Mouse (Mus musculus) bone marrow macrophage, adult 2 months (primary cell): ENCODE results near the gene Cul9.

Experiments
- CTCF ChIP-seq: IDR thresholded peaks from 2 replicates; pipeline ENCODE4 v1.5.1; 2012; ENCODE audit warnings: low read depth, mild to moderate bottlenecking, low read length, moderate library complexity
- POLR2A ChIP-seq: IDR thresholded peaks from 2 replicates; pipeline ENCODE4 v1.6.1; 2012; ENCODE audit warnings: mild to moderate bottlenecking, low read depth, low read length, borderline replicate concordance

- TF ChIP-seq POLR2A (no peak), CTCF (no peak)
These were observed 40.1 kb upstream of the Cul9 start for GRCm38 (mm10) chr17:46586327-46586726.
